Mouse (Mus musculus) CD4-positive helper T cell, adult 2 months (primary cell): ENCODE data around the gene Ucn2.
A peak's percentile ranks its signal among the peaks of the same experiment; 100 is the strongest.

Experiments used
- DNase-seq: peaks from one replicate; pipeline ENCODE4 v3.0.0-alpha.2; 2012; ENCODE audit warnings: low read depth, missing footprints, low spot score

Gene Ucn2

GRCm38 (mm10) chr9:108985710-108986109 lies at the start of gene Ucn2:
Ucn2 (plus strand) TSS chr9:108986010.
- DNase-seq = no peak

GRCm38 (mm10) chr9:108936418-108937364 lies 49.1 kb upstream of the Ucn2 start, which contains the start of gene Uqcrc1:
Uqcrc1 (plus strand) TSS chr9:108936633.
- peak; percentile 98 for DNase-seq

GRCm38 (mm10) chr9:108945111-108945510 lies 40.7 kb upstream of the Ucn2 start:
- no peak for DNase-seq

GRCm38 (mm10) chr9:108945608-108946007 lies 40.2 kb upstream of the Ucn2 start:
- DNase-seq = no peak

- no peak for DNase-seq
These were observed 36.4 kb upstream of the Ucn2 start for GRCm38 (mm10) chr9:108949231-108949966.

- DNase-seq = no peak
These were observed 35.7 kb upstream of the Ucn2 start for GRCm38 (mm10) chr9:108949967-108950728.

- DNase-seq = no peak
These were observed 32.7 kb upstream of the Ucn2 start, which contains the start of gene Col7a1 for GRCm38 (mm10) chr9:108953081-108953636. Col7a1 (plus strand) TSS chr9:108953586.

- DNase-seq = no peak
These were observed 30.6 kb upstream of the Ucn2 start for GRCm38 (mm10) chr9:108955241-108955640.

GRCm38 (mm10) chr9:108955846-108956245 lies 30.0 kb upstream of the Ucn2 start:
- no peak for DNase-seq

GRCm38 (mm10) chr9:108963577-108963976 lies 22.2 kb upstream of the Ucn2 start:
- DNase-seq = no peak

- DNase-seq = no peak
These were observed 21.5 kb upstream of the Ucn2 start for GRCm38 (mm10) chr9:108964338-108964737.

GRCm38 (mm10) chr9:108970623-108971022 lies 15.2 kb upstream of the Ucn2 start:
- DNase-seq = no peak

- no peak for DNase-seq
These were observed 9.3 kb upstream of the Ucn2 start for GRCm38 (mm10) chr9:108976483-108976882.

- DNase-seq = no peak
These were observed 7.8 kb upstream of the Ucn2 start for GRCm38 (mm10) chr9:108977966-108978365.

- no peak for DNase-seq
These were observed 3.3 kb upstream of the Ucn2 start for GRCm38 (mm10) chr9:108982498-108982897.

- no peak for DNase-seq
These were observed 2.6 kb upstream of the Ucn2 start for GRCm38 (mm10) chr9:108983209-108983608.

GRCm38 (mm10) chr9:108987704-108988350 lies 2.0 kb downstream of the Ucn2 start:
- no peak for DNase-seq

GRCm38 (mm10) chr9:108989802-108990461 lies 4.1 kb downstream of the Ucn2 start:
- DNase-seq = no peak

- DNase-seq = no peak
These were observed 4.6 kb downstream of the Ucn2 start for GRCm38 (mm10) chr9:108990462-108990820.

- peak; percentile 99 for DNase-seq
These were observed 5.7 kb downstream of the Ucn2 start, which contains the start of gene Pfkfb4 for GRCm38 (mm10) chr9:108991428-108992084. Pfkfb4 (plus strand) TSS chr9:108991778.
